Mouse (Mus musculus) embryonic fibroblast, embryonic 13.5 days (primary cell): Measurements from ENCODE around the gene Pigt.

Experiments
- CTCF ChIP-seq: IDR thresholded peaks from 2 replicates; pipeline ENCODE4 v1.5.1; 2011; ENCODE audit warnings: mild to moderate bottlenecking, control low read depth, low read length, moderate library complexity, borderline replicate concordance; ENCODE audit not compliant: insufficient read depth
- POLR2A ChIP-seq: IDR thresholded peaks from 2 replicates; pipeline ENCODE4 v1.6.1; 2011; ENCODE audit warnings: low read depth, mild to moderate bottlenecking, control low read depth, low read length, moderate library complexity

GRCm38 (mm10) chr2:164549963-164550894, 52.9 kb downstream of the Pigt start:
- TF ChIP-seq POLR2A (no peak), CTCF (no peak)
